ENCODE assay signal across 8 mouse cellular contexts in genomic region chr3:147063578-147064442, GRCm38 (mm10).
DNase-seq lines count a peak whose midpoint lies in the region; ATAC-seq and TF ChIP-seq lines count a peak whose summit lies in the region.

No protein-coding gene starts in this region.

- 86% methylated on average over 16 of the region's 16 CpGs for WGBS in limb, embryonic 10.5 days
- 46% methylated on average over 16 of the region's 16 CpGs for WGBS in stomach, postnatal 0 days

- H3K4me3 ChIP-seq in limb, embryonic 10.5 days = no peak overlapping the region
- no peak overlapping the region for H3K4me3 ChIP-seq in stomach, postnatal 0 days (ENCODE audit: low read depth, low read length)

- H3K27me3 ChIP-seq in limb, embryonic 10.5 days (ENCODE audit: low read depth, poor library complexity, severe bottlenecking) = no peaks in the 10 kb centered on the region
- H3K27me3 ChIP-seq in stomach, postnatal 0 days (ENCODE audit: control insufficient read depth, insufficient read depth, low read length) = no peaks in the 10 kb centered on the region

- H3K27ac ChIP-seq in limb, embryonic 10.5 days = peak overlapping the region; percentile 9; the same call in 1 of the 2 replicates
- peak overlapping the region; percentile 8; the same call in 1 of the 2 replicates for H3K27ac ChIP-seq in stomach, postnatal 0 days (replicated peaks)

- no peak overlapping the region for H3K4me2 ChIP-seq in stomach, postnatal 0 days (replicated peaks; ENCODE audit: low read depth)

- DNase-seq in adrenal gland, postnatal 14 days = peak; percentile 21
- DNase-seq in adrenal gland, postnatal 4 days (ENCODE audit: low spot score in 2 of 2) = no peak
- peak; percentile 55 for DNase-seq in retina, postnatal 1 day
- no peak for DNase-seq in retina, embryonic 14.5 days (ENCODE audit: low spot score)
- DNase-seq in limb, embryonic 10.5 days (ENCODE audit: low spot score) = no peak
- peak; percentile 19 for DNase-seq in stomach, postnatal 0 days (ENCODE audit: low spot score)
- no peak for DNase-seq in thymus, adult 18-20 months
- no peak for DNase-seq in kidney, postnatal 25 days

- TF ChIP-seq EP300 in stomach, postnatal 0 days (optimal IDR thresholded peaks at IDR 0.05) = no peak

- H3K4me1 ChIP-seq in limb, embryonic 10.5 days = peaks cover 12% of the 10 kb centered on the region
- H3K4me1 ChIP-seq in stomach, postnatal 0 days (replicated peaks; ENCODE audit: control insufficient read depth, insufficient read depth) = no peaks in the 10 kb centered on the region

- H3K9me3 ChIP-seq in limb, embryonic 10.5 days (replicated peaks) = no peaks in the 10 kb centered on the region
- H3K9me3 ChIP-seq in stomach, postnatal 0 days (ENCODE audit: control insufficient read depth, low read length) = no peaks in the 10 kb centered on the region

- no peak overlapping the region for H3K9ac ChIP-seq in stomach, postnatal 0 days (ENCODE audit: low read length)

- no peaks in the 10 kb centered on the region for H3K36me3 ChIP-seq in limb, embryonic 10.5 days
- no peaks in the 10 kb centered on the region for H3K36me3 ChIP-seq in stomach, postnatal 0 days (ENCODE audit: control insufficient read depth, insufficient read depth, low read length)

- no peak for TF ChIP-seq CTCF in stomach, postnatal 0 days (IDR thresholded peaks at IDR 0.05; ENCODE audit: low read depth)

- ATAC-seq in stomach, postnatal 0 days (ENCODE audit: low FRiP score, low TSS enrichment) = no peak

Comparison
In these comparisons a context has a peak if more than half of its experiments do, and no peak if none do; other contexts are left out.
1. DNase-seq: peak in adrenal gland, postnatal 14 days (single experiment), retina, postnatal 1 day (single experiment) and stomach, postnatal 0 days (single experiment); none in adrenal gland, postnatal 4 days (0 of 2), retina, embryonic 14.5 days (single experiment), limb, embryonic 10.5 days (single experiment), thymus, adult 18-20 months (0 of 2) and kidney, postnatal 25 days (0 of 2).